Mouse (Mus musculus) heart, postnatal 0 days (tissue): ENCODE measurements at regions not wholly inside any gene's neighbourhood (a gene's known extent, or its start where the extent isn't known, plus 50 kb on each side); places are given as distances from the start of the nearest gene placed in this dataset.

ENCODE experiments used
- ATAC-seq: fragments of 200-750 bp; cut with Nextera tagmentation; 2 replicates; pipeline ENCODE4 v1.8.0; 2017; ENCODE audit warnings: low read depth, moderate number of reproducible peaks, moderate library complexity; ENCODE audit not compliant: insufficient read depth
- DNase-seq: peaks from one replicate; pipeline ENCODE4 v3.0.0-alpha.2; 2016; ENCODE audit warnings: low spot score
- H3K27ac ChIP-seq: fragments of 300-500 bp; sonication (generic); 2 replicates; pipeline ENCODE4 v1.5.1; 2014; ENCODE audit warnings: low read depth, mild to moderate bottlenecking
- H3K27me3 ChIP-seq: fragments of 300-500 bp; sonication (generic); 2 replicates; pipeline ENCODE4 v1.6.1; 2014; ENCODE audit warnings: low read length, mixed read lengths; ENCODE audit not compliant: control insufficient read depth, insufficient read depth
- H3K36me3 ChIP-seq: fragments of 300-500 bp; sonication (generic); replicated peaks from 2 replicates; pipeline ENCODE4 v1.6.1; 2014; ENCODE audit warnings: low read length, mixed read lengths; ENCODE audit not compliant: control insufficient read depth, insufficient read depth
- H3K4me1 ChIP-seq: fragments of 300-500 bp; sonication (generic); 2 replicates; pipeline ENCODE4 v1.6.1; 2014; ENCODE audit warnings: antibody characterized with exemption; ENCODE audit not compliant: control insufficient read depth, insufficient read depth
- H3K4me2 ChIP-seq: fragments of 300-500 bp; sonication (generic); 2 replicates; pipeline ENCODE4 v1.6.1; 2014; ENCODE audit warnings: low read depth, mild to moderate bottlenecking, low read length, moderate library complexity
- H3K4me3 ChIP-seq: fragments of 300-500 bp; sonication (generic); 2 replicates; pipeline ENCODE4 v1.5.1; 2014; ENCODE audit warnings: low read depth, low read length
- H3K9ac ChIP-seq: fragments of 300-500 bp; sonication (generic); replicated peaks from 2 replicates; pipeline ENCODE4 v1.6.1; 2014; ENCODE audit warnings: low read depth, low read length, mixed read lengths
- H3K9me3 ChIP-seq: fragments of 300-500 bp; sonication (generic); replicated peaks from 2 replicates; pipeline ENCODE4 v1.6.1; 2016; ENCODE audit warnings: low read length; ENCODE audit not compliant: control insufficient read depth
- CTCF ChIP-seq: IDR thresholded peaks from 2 replicates; pipeline ENCODE4 v1.5.1; 2016; ENCODE audit warnings: antibody characterized with exemption, control low read depth, low read depth
- EP300 ChIP-seq: IDR thresholded peaks from 2 replicates; pipeline ENCODE4 v1.6.1; 2016; ENCODE audit warnings: antibody characterized with exemption, low read depth
- WGBS: fragments of 180-500 bp; shearing (Covaris S2); extraction: QIAGEN DNeasy Blood & Tissue Kit; methylation state at CpG from one replicate; pipeline ENCODE4 v1.1.7; 2014; 5-methylcytosine and 5-hydroxymethylcytosine counted together

DNA sequence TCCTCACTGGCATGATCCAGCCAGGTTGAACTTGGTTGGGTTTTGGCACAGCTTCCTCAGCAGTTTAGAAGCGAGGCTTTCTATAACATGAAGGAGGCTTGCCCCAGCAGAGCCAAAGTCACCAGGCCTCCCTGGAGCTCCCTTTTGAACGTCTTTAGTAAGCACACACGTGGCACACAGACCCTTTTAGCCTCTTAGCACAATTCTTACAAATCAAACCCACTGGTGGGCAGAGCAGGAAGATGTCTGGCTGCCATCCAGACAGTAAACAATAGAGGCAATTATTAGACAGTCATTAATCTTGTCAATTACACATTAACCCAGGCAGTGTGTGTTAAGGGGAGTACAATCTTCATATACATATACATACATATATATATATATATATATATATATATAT lies 157.8 kb upstream of the Map3k1 start:
- Histone ChIP-seq H3K4me1 (no peaks in the 10 kb centered on the region), H3K4me3 (no peak overlapping the region), H3K9me3 (no peaks in the 10 kb centered on the region), H3K4me2 (no peak overlapping the region), H3K9ac (no peak overlapping the region), H3K27me3 (no peaks in the 10 kb centered on the region), H3K27ac (no peak overlapping the region), H3K36me3 (no peaks in the 10 kb centered on the region)
- ATAC-seq (no peak), DNase-seq (no peak)
- TF ChIP-seq CTCF, result no peak
- TF ChIP-seq EP300, result no peak
- 44% methylated on average over 3 of the region's 3 CpGs for WGBS

DNA sequence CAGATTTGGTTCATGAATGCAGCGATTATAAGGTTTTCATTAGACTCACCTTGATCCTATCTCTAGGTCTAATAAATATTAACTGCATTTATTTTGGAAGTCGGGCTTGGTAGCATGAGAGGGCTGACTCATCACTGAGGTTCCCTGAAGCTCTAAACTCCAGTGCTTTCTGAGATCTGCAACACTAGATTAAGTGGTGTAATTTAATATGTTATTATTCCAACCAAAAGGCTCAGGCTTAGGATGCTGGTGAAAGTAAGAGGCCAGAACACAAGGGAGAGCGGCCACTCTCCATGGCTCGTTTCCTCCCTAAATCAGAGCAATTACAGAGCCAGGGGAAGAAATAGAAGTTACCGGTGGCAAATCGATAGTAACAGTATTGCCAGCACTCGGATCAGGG lies 159.4 kb upstream of the Map3k1 start:
- TF ChIP-seq EP300 (no peak), CTCF (no peak)
- ATAC-seq, result no peak
- no peak overlapping the region for H3K9ac ChIP-seq
- H3K27me3 ChIP-seq, result no peaks in the 10 kb centered on the region
- DNase-seq, result no peak
- no peaks in the 10 kb centered on the region for H3K9me3 ChIP-seq
- H3K4me1 ChIP-seq, result no peaks in the 10 kb centered on the region
- WGBS, result 78% methylated on average over 7 of the region's 7 CpGs
- no peaks in the 10 kb centered on the region for H3K36me3 ChIP-seq
- H3K4me2 ChIP-seq, result no peak overlapping the region
- H3K4me3 ChIP-seq, result no peak overlapping the region
- H3K27ac ChIP-seq, result no peak overlapping the region

DNA sequence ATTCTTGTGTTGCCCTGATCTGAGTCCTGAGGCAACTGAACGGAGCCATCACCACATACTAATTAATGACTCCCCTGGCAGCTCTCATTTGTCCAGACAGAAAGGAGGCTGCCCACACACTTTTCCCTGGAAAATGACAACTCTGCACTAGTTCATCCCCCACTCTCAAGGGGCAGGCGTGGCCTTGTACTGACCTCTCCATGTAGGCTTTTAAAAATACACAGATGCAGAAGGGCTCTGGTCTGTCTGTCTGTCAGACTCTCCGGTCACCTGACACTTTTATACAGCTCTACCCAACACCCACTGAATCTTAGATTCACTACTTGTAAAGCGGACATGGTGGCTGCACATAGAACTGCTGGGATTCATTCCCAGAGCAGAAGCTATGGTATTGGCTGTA lies 165.5 kb upstream of the Map3k1 start:
- Histone ChIP-seq H3K27ac (no peak overlapping the region), H3K4me3 (no peak overlapping the region), H3K4me1 (peaks cover 7% of the 10 kb centered on the region; the same call in 1 of the 2 replicates), H3K4me2 (no peak overlapping the region), H3K36me3 (no peaks in the 10 kb centered on the region), H3K9ac (no peak overlapping the region), H3K27me3 (no peaks in the 10 kb centered on the region), H3K9me3 (no peaks in the 10 kb centered on the region)
- DNase-seq, result no peak
- no peak for TF ChIP-seq EP300
- TF ChIP-seq CTCF, result no peak
- ATAC-seq, result no peak
- 63% methylated on average over 4 of the region's 4 CpGs for whole genome bisulfite sequencing

DNA sequence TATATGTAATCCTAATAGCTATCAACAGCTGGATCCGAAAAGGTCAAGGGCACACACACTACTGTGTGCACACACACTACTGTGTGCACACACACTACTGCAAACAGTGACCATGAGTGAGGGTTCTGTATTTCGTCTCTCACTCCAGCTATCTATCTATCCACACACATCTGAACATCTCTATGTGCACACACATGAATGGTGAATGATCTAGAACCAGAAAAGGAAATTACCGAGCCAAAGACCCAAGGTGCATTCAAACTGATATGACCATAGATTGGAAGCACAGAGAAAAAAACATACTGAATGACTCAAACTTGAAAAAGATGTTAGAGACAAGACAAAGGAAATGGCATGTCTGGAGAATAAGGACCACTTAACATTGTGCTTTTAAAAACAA lies 166.8 kb upstream of the Map3k1 start:
- peaks cover 16% of the 10 kb centered on the region; the same call in 1 of the 2 replicates for H3K4me1 ChIP-seq
- H3K27me3 ChIP-seq, result no peaks in the 10 kb centered on the region
- no peaks in the 10 kb centered on the region for H3K36me3 ChIP-seq
- no peak overlapping the region for H3K9ac ChIP-seq
- DNase-seq, result no peak
- no peak for ATAC-seq
- TF ChIP-seq CTCF (no peak), EP300 (no peak)
- no peak overlapping the region for H3K4me2 ChIP-seq
- 82% methylated on average over 3 of the region's 3 CpGs for WGBS
- H3K9me3 ChIP-seq, result no peaks in the 10 kb centered on the region
- H3K27ac ChIP-seq, result no peak overlapping the region
- no peak overlapping the region for H3K4me3 ChIP-seq

DNA sequence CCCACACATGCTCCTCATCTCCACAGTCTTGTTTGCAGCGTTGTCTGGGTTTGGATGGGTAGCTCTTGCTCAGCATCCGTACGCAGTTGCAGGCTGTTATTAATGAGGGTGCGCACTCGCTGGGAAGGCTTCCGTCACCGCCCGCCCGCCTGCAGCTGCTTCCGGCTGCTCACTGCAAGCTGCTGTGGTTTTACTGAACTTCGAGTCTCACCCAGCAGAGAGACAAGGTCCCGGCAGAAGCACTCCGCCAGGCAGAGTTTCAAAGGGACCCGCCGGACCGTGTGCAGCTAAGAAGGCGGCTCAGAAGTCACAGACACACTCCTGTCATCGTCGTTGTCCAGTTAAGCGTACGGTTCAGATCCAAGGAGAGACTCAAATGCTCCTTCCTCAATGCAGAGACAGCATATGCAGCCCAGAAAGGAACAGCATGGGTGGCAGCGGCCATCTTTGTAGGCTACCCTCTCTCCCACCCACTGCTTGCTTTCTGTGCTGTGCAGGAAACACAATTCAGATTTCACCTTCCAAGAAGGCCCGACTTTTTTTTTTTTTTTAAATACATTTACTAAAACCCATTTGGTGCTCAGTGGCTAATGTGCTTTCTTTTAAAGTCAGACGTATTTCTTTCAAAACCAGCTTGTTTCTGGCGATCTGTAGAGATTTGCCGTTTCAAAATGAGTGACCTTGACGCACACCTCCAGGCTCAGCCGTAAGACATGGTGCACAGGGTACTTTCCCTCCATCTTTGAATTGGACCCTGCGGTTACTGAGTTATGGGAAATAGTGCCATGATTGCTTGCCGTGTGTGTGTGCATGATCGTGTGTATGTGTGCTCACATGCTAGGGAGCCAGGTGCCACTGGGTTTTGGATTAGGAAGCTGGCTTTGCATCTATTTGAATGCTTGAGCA lies 169.2 kb upstream of the Map3k1 start:
- WGBS, result 86% methylated on average over 31 of the region's 31 CpGs
- no peak overlapping the region for H3K4me3 ChIP-seq
- H3K36me3 ChIP-seq, result no peaks in the 10 kb centered on the region
- no peak overlapping the region for H3K9ac ChIP-seq
- peaks cover 18% of the 10 kb centered on the region; the same call in 1 of the 2 replicates for H3K4me1 ChIP-seq
- DNase-seq (no peak), ATAC-seq (no peak)
- no peaks in the 10 kb centered on the region for H3K27me3 ChIP-seq
- H3K4me2 ChIP-seq, result no peak overlapping the region
- TF ChIP-seq EP300 (no peak), CTCF (no peak)
- peak overlapping the region; percentile 54; the same call in 1 of the 2 replicates for H3K27ac ChIP-seq
- no peaks in the 10 kb centered on the region for H3K9me3 ChIP-seq
